Mouse (Mus musculus) CH12.LX (cell line): ENCODE measurements at regions not wholly inside any gene's neighbourhood (a gene's known extent, or its start where the extent isn't known, plus 50 kb on each side); places are given as distances from the start of the nearest gene placed in this dataset.

ENCODE experiments used
- CTCF ChIP-seq, 2 experiments: IDR thresholded peaks in 1 of 2; conservative IDR thresholded peaks in 1 of 2; 2 replicates each; pipeline ENCODE4 v1.5.1; 2011 to 2012; ENCODE audit warnings: low read depth in 2 of 2, low read length in 2 of 2, improper control_type of control experiment in 1 of 2, inconsistent platforms in 1 of 2, mild to moderate bottlenecking in 1 of 2, moderate library complexity in 1 of 2
- E2F4 ChIP-seq: IDR thresholded peaks from 2 replicates; pipeline ENCODE4 v1.6.1; 2011; ENCODE audit warnings: low read depth, low read length, improper control_type of control experiment; ENCODE audit not compliant: insufficient replicate concordance
- EP300 ChIP-seq: IDR thresholded peaks from 2 replicates; pipeline ENCODE4 v1.6.1; 2011; ENCODE audit warnings: low read length, improper control_type of control experiment
- HCFC1 ChIP-seq: IDR thresholded peaks from 2 replicates; pipeline ENCODE4 v1.6.1; 2012; ENCODE audit warnings: low read depth, mild to moderate bottlenecking, inconsistent platforms, low read length, improper control_type of control experiment
- KAT2A ChIP-seq: IDR thresholded peaks from 2 replicates; pipeline ENCODE4 v1.6.1; 2012; ENCODE audit warnings: low read length, improper control_type of control experiment, inconsistent platforms; ENCODE audit not compliant: insufficient replicate concordance
- MAX ChIP-seq: IDR thresholded peaks from 2 replicates; pipeline ENCODE4 v1.6.1; 2011; ENCODE audit warnings: low read length, improper control_type of control experiment
- MAZ ChIP-seq: IDR thresholded peaks from 2 replicates; pipeline ENCODE4 v1.6.1; 2012; ENCODE audit warnings: low read depth, mild to moderate bottlenecking, inconsistent platforms, low read length, improper control_type of control experiment, moderate library complexity
- MXI1 ChIP-seq: IDR thresholded peaks from 2 replicates; pipeline ENCODE4 v1.6.1; 2011; ENCODE audit warnings: mild to moderate bottlenecking, low read depth, low read length, improper control_type of control experiment
- POLR2A ChIP-seq: IDR thresholded peaks from 2 replicates; pipeline ENCODE4 v1.6.1; 2011; ENCODE audit warnings: low read depth, mild to moderate bottlenecking, improper control_type of control experiment, low read length
- USF2 ChIP-seq: conservative IDR thresholded peaks from 2 replicates; pipeline ENCODE4 v1.6.1; 2011; ENCODE audit warnings: low read depth, low read length, improper control_type of control experiment
- ZMIZ1 ChIP-seq: IDR thresholded peaks from 2 replicates; pipeline ENCODE4 v1.6.1; 2012; ENCODE audit warnings: low read depth, mild to moderate bottlenecking, inconsistent platforms, low read length, improper control_type of control experiment

GRCm38 (mm10) chr19:13980988-13981630, 67.8 kb downstream of the Olfr1505 start:
- TF ChIP-seq MXI1, result no peak
- TF ChIP-seq EP300, result no peak
- no peak for TF ChIP-seq ZMIZ1
- TF ChIP-seq MAX, result no peak
- TF ChIP-seq CTCF (conservative IDR thresholded peaks at IDR 0.05 in 1 of 2, IDR thresholded peaks at IDR 0.05 in 1 of 2; ENCODE audit: low read depth in 2 of 2, low read length in 2 of 2), result peak; percentile 31 to 86; a peak in 3 of 4 replicates
- no peak for TF ChIP-seq POLR2A
- TF ChIP-seq E2F4, result no peak
- TF ChIP-seq HCFC1, result no peak
- TF ChIP-seq MAZ, result no peak
- TF ChIP-seq KAT2A, result no peak
- no peak for TF ChIP-seq USF2
